Mouse (Mus musculus): ENCODE data around the gene Hoxd8.

DNA sequence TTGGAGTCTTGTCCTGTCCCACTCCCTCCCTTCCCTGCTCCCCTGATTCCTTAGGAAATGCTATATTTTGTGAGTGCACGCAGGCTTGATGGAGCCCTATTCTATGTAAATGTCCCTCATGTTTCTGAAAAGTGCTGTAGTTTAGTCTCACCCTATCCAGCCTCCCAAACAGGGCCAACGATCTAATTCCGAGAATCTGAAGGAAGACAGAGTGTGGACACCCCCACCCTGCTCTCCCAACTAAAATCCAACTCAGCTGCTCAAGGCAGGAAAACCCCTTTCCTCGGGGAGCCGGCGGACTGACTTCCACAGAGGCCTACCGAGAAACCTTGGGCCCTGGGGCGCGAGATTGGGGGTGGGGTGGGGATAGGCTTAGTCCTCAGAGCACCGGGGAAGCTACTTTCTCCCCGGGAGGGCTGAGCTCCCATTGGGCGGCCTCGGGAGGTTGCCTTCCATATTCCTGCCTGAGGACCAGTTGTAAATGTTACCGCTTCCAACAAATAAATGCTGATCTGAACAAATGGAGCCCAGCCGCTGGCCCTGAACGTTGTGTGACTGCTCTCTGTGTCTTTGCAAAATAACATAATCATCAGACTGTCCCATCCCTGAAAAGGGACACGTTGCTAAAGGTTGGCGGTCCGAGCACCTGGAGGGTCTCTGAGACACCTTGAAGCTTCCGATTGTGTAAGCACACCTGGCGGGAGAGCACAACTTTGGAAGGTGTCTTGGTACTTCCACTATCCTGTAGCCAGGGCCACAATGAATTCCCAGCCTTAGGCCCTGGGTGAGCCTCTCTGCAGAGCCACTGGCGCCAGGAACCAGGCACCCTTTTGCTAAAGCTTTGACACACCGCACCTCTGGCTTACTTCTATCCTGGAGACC, 4.5 kb upstream of the Hoxd8 start:
- TF ChIP-seq CTCF (IDR thresholded peaks at IDR 0.05; ENCODE audit: borderline replicate concordance, control insufficient read depth, extremely low read depth, insufficient read depth, low read length, poor library complexity): no peak
- TF ChIP-seq POLR2A (IDR thresholded peaks at IDR 0.05; ENCODE audit: control insufficient read depth, extremely low read depth, insufficient read depth, low read length, poor library complexity): no peak
